Mouse (Mus musculus) left cerebral cortex, adult 2 months (tissue): Measurements from ENCODE around the gene Tmem201. TPM values are rescaled to one million over a fixed set of nuclear protein-coding genes. Genes with fewer than 3 reads are reported as not detected.

ENCODE experiments used
- DNase-seq, 2 experiments: peaks; one replicate each; pipeline ENCODE4 v3.0.0; 2021 to 2022; ENCODE audit warnings: low spot score in 2 of 2, mixed read lengths in 1 of 2; ENCODE audit errors: extremely low spot score in 1 of 2
- H3K27ac ChIP-seq: fragments of 200-600 bp; 2 replicates; pipeline ENCODE4 v1.8.1; 2022
- H3K4me3 ChIP-seq: fragments of 200-600 bp; 2 replicates; pipeline ENCODE4 v1.8.1; 2022
- CTCF ChIP-seq: fragments of 200-600 bp; IDR thresholded peaks from 2 replicates; pipeline ENCODE4 v1.8.1; 2022; ENCODE audit warnings: antibody characterized with exemption, mild to moderate bottlenecking, moderate library complexity
- intact Hi-C: fragments of 180-260 bp; cut with DNase I; formaldehyde crosslinking; loops from one replicate; pipeline ENCODE4 v1.15.1; 2025
- total RNA-seq, 2 experiments: library from RNA; stranded (reverse); gene quantifications; 2 replicates each; pipeline ENCODE4 v1.2.3; 2021

Tmem201 gene
- total RNA-seq, 2 experiments from 2014 or later, result 63.3 to 67.9 TPM

DNA sequence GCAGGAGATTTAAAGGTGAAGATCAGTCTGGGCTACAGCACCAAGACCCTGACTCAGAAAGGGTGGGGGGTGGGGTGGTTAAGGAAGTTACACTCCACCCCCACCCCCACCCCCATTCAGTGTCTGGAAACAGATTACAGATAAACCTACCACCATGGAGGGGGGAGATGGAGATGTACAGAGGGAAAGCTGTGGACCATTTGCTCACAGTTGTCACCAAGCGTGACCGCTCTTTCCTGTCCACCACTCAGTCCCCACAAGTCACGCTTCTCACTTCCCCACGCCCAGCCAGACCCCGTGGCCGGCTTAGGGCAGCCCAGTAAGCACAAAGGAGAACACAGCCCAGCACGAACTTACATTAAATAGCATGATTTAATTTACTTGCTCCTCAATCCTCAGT lies 6.3 kb upstream of the Tmem201 start:
- no peak for TF ChIP-seq CTCF
- Histone ChIP-seq H3K4me3 (no peak overlapping the region), H3K27ac (no peak overlapping the region)
- intact Hi-C loops, result no loop called here
- no peak for DNase-seq

DNA sequence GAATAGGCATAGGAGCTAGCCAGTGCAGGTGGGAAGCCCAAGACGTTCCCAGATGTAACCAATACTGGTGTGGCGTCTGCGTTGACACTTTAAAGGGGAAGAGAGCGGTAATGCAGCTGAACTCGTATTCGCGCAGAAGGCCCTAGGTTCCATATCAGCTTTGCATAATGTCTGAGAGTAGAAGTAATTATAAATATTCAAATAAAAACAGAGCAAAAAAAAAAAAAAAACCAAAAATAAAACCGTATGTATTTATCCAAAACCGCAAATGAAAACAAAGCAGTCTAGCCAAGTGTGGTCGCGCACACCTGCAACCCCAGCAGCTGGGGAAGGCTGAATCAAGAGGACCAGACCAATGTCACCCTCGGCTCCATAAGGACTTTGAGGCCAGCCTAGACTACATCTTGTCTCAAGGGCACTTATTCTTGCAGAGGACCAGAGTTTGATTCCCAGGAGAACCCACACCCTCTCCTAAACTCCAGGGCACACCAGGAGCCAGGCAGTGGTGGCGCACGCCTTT lies 4.2 kb upstream of the Tmem201 start:
- TF ChIP-seq CTCF, result no peak
- intact Hi-C loops, result no loop called here
- Histone ChIP-seq H3K27ac (no peak overlapping the region), H3K4me3 (no peak overlapping the region)
- DNase-seq, result no peak

DNA sequence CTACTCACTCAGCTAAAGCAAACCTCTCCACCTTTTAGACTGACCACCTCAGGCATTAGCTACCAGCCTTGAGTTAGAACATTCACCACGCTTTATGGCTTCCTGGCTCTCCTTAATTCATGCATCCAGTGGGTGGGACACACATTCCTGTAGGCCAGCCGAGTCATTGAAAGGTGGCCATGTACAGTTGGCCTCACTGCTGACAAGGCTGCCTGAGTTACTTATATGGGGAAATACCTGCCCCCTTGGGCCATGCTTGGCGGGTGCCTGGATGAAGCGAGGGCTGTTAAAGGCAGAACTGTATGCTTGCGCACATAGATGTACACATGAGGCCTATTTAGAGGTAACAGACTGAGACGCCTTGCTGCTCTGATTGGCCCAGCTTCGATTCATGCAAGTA lies 2.5 kb upstream of the Tmem201 start:
- Histone ChIP-seq H3K4me3 (no peak overlapping the region), H3K27ac (no peak overlapping the region)
- TF ChIP-seq CTCF, result no peak
- DNase-seq, result no peak
- intact Hi-C loops, result no loop called here

- Histone ChIP-seq H3K4me3 (no peak overlapping the region), H3K27ac (no peak overlapping the region)
- intact Hi-C loops, result no loop called here
- no peak for DNase-seq
- TF ChIP-seq CTCF, result no peak
Observed at GRCm38 (mm10) chr4:149739478-149739877, 1.6 kb upstream of the Tmem201 start.

DNA sequence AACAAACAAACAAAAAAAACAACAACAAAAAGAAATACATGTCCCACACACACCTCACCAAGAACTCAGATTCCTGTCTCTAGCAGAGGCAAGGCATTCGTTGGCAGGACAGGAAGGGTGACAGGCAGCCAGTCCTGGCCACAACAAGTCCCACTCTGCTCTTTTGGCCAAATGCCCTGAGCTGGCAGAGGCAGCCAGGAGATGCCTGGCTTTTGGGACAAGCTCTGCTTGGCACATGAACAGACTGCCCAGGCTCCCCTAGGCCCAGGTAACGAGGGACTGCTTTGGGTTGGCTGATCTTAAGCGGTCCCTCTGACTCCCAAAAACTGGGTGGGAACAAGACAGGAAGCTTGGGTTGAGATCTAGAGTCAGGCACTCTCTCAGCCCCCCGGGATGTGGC lies 1.3 kb downstream of the Tmem201 start:
- DNase-seq, result no peak
- H3K27ac ChIP-seq, result 0 out of 2 replicates have a peak overlapping the region, but pooled peaks have one; percentile 85
- H3K4me3 ChIP-seq, result peak overlapping the region; percentile 71
- TF ChIP-seq CTCF, result no peak
- intact Hi-C loops, result no loop called here

GRCm38 (mm10) chr4:149735624-149736250 lies 2.1 kb downstream of the Tmem201 start:
- Histone ChIP-seq H3K27ac (no peak overlapping the region; the same call in 1 of the 2 replicates), H3K4me3 (peak overlapping the region; percentile 6; the same call in 1 of the 2 replicates)
- no peak for TF ChIP-seq CTCF
- DNase-seq, result no peak
- intact Hi-C loops, result no loop called here

DNA sequence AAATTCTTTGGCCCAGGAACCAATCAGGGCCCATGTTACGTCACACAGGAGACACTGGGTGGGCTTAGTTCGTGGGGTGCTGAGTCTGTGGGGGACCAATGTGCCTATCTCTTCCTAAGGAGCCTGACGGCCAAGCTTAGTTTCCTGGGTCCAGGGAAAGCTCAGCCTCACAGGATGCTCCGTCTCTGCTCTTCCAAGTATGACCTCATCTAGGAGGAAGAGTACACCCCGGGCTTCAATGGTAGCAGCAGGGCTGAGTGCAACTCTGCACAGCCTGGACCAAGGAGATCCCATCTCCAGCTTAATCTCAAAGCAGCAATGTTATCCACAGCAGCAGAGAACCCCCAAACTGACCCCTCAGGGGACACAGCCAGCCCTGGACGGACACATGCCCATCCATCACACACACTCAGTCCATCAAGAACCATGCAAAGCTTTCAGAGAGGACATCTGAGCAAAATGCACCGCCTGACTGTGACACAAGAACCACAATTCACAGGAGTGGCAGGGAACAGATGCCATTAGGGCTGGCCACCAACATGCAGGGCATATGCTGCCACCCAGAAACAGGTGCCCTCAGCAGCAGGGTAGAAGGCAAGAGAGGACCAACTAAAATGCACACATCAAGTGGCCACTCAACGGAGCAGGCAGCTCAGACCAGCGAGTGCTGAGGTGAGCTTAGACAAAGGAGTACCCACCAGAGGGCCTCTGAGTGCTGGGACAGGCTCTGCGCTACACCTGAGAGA lies 2.9 kb downstream of the Tmem201 start:
- intact Hi-C loops, result no loop called here
- DNase-seq, result no peak
- H3K4me3 ChIP-seq, result no peak overlapping the region
- TF ChIP-seq CTCF, result no peak
- peak overlapping the region; percentile 80; the same call in 1 of the 2 replicates for H3K27ac ChIP-seq

DNA sequence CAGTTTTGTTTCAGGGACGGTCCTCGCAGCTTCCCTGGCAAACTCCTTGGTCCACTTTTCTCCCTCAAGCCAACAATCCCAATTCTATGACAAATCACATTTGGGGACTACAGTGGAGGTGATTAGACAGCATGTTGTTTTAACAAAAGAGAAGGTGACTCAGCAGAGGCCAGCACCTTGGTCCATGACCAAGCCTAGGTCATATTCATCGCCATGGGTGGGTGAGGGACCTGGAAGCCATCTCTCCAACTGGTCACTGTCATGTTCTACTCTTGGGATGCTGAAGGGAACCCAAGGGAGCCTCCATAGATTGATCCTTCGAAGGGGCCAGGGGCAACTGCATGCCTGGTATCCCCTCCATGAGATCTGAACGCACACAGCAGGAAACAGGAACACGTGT lies 3.6 kb downstream of the Tmem201 start:
- Histone ChIP-seq H3K27ac (peak overlapping the region; percentile 80), H3K4me3 (no peak overlapping the region)
- intact Hi-C loops, result no loop called here
- no peak for TF ChIP-seq CTCF
- no peak for DNase-seq

- Histone ChIP-seq H3K27ac (peak overlapping the region; percentile 80), H3K4me3 (no peak overlapping the region)
- peak in 1 of 2 experiments; percentile 61 for DNase-seq
- intact Hi-C loops, result no loop called here
- TF ChIP-seq CTCF, result no peak
Observed at GRCm38 (mm10) chr4:149733748-149734147, 4.1 kb downstream of the Tmem201 start.

DNA sequence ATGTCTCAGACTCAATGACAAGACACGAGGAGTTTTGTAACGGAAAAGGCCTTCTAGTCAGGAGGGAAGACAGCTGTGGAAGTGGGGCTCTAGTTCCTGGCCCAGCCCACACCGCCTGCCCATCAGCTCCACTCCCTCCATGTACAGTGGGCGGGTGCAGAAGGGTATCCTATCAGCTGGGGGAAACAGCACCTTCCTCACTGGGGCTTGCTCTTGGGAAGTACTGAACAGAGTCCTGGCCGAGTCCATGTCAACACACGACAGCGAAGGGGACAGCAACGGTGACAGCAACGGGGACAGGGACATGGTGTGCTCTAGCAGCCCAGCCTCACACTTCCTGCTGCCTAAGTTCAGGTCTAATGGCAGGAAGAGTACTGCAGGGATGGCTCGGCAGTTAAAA lies 5.0 kb downstream of the Tmem201 start:
- peak overlapping the region; percentile 50 for H3K27ac ChIP-seq
- intact Hi-C loops, result no loop called here

GRCm38 (mm10) chr4:149732313-149732712 lies 5.5 kb downstream of the Tmem201 start:
- TF ChIP-seq CTCF, result no peak
- intact Hi-C loops, result no loop called here
- H3K27ac ChIP-seq, result peak overlapping the region; percentile 50
- H3K4me3 ChIP-seq, result no peak overlapping the region
- no peak for DNase-seq

More for the DNA sequence above, 5.0 kb downstream of the Tmem201 start:
- H3K4me3 ChIP-seq, result no peak overlapping the region
- no peak for TF ChIP-seq CTCF
- DNase-seq, result no peak

GRCm38 (mm10) chr4:149730827-149731226 lies 7.0 kb downstream of the Tmem201 start:
- Histone ChIP-seq H3K4me3 (no peak overlapping the region), H3K27ac (no peak overlapping the region)
- DNase-seq, result no peak
- TF ChIP-seq CTCF, result no peak
- intact Hi-C loops, result no loop called here
